Mouse (Mus musculus): ENCODE measurements around the gene Tbce. TPM values are rescaled to one million over a fixed set of nuclear protein-coding genes. Genes with fewer than 3 reads are reported as not detected.
"Not testable (repeated sequence)": the region's sequence is repeated elsewhere in the genome, so short reads cannot be mapped to it uniquely, and the experiment has no call there.

The Tbce gene
- polyA plus RNA-seq, 1 experiment from 2014 or later, result 59.8 TPM

DNA sequence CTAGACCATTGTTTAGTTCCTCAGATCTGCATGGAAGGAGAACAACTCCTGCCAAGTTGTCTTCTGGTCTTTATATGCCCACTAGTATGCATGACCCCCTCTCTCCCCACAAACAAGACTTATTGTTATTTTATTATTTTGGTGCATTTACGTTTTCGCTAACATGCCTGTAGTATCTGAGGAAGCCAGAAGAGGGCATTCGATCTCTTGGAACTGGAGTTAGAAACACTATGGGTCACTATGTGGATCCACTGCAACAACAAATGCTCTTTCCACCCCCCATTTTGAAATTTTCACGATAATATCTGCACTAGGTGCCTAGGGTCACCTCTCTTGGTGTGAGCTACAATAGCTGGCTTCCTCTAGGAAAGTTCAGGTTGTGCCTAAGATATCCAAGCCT, 35.4 kb downstream of the Tbce start:
- WGBS, result 84% methylated on average over 4 of the region's 4 CpGs
- no peak overlapping the region for H3K4me2 ChIP-seq (replicated peaks; ENCODE audit: low read depth, low read length)
- no peak for ATAC-seq (ENCODE audit: low FRiP score, low TSS enrichment)
- H3K27me3 ChIP-seq (ENCODE audit: control insufficient read depth, insufficient read depth, low read length), result no peaks in the 10 kb centered on the region
- no peak overlapping the region for H3K4me3 ChIP-seq (ENCODE audit: low read length)
- H3K36me3 ChIP-seq (ENCODE audit: control insufficient read depth, insufficient read depth, low read length), result peaks cover 53% of the 10 kb centered on the region
- H3K9me3 ChIP-seq (ENCODE audit: control insufficient read depth, low read length), result no peaks in the 10 kb centered on the region
- H3K9ac ChIP-seq (ENCODE audit: low read depth, low read length), result no peak overlapping the region
- no peaks in the 10 kb centered on the region for H3K4me1 ChIP-seq (ENCODE audit: control insufficient read depth, insufficient read depth, low read length)
- H3K27ac ChIP-seq (ENCODE audit: low read depth, low read length), result no peak overlapping the region

DNA sequence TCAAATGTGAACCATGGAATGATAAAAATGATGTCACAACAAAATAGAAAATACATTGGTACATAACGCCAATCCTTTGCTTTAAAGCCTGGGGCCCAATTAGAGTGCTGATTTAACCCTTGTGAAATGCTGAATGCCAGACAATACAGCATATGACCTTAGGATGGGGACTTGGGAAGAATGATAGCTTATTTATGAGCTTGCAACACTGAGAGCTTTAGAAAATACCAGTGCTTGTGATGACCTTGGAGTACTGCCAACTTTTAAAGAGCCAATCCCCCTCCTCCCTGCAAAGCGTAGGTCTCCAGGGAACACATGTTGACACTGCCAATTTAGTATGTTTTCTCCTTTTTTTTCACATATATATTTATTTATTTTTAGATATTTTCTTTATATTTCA, 36.7 kb downstream of the Tbce start:
- Histone ChIP-seq H3K4me2 (replicated peaks; ENCODE audit: low read depth, low read length) (no peak overlapping the region), H3K36me3 (ENCODE audit: control insufficient read depth, insufficient read depth, low read length) (peaks cover 59% of the 10 kb centered on the region), H3K4me1 (ENCODE audit: control insufficient read depth, insufficient read depth, low read length) (no peaks in the 10 kb centered on the region), H3K27me3 (ENCODE audit: control insufficient read depth, insufficient read depth, low read length) (no peaks in the 10 kb centered on the region), H3K27ac (ENCODE audit: low read depth, low read length) (no peak overlapping the region), H3K9ac (ENCODE audit: low read depth, low read length) (no peak overlapping the region), H3K4me3 (ENCODE audit: low read length) (no peak overlapping the region), H3K9me3 (ENCODE audit: control insufficient read depth, low read length) (no peaks in the 10 kb centered on the region)
- 58% methylated on average over 2 of the region's 2 CpGs for WGBS
- no peak for ATAC-seq (ENCODE audit: low FRiP score, low TSS enrichment)

DNA sequence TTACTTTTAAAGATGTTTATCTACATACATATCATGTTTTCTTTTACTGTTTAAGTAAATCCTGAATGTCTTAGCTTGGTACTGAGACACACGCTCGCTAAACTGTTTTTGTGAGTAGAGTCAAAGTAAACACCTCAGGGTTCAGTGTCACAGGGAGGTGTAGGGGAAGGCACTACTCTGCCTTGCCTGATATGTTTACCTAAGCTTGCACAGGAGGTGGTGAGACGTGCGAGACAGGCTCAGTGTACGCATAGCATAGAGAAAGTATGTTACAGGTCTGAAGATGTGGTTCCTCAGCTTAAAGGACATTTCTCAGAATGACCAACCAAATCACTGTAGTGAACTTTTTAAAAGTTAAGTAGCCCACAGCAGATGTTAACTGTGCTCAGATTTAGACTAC, 42.0 kb downstream of the Tbce start:
- ATAC-seq (ENCODE audit: low FRiP score, low TSS enrichment), result no peak

DNA sequence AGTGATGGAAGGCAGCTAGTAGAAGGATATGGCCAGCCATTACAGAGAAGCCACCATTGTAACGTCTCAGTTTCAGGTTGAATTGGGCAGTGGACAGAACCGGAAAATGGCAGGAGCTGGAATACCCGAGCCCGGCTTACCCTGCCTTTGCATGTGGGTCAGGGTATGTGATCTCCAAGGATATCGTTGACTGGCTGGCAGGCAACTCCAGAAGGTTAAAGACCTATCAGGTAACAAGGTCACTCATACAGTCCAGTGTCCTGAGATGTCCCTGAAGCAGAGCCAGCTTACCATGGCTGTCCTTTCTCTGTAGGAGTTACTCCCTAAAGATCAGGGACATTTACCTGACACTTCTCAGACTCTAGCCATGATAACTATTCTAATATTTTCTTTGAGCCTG, 44.4 kb downstream of the Tbce start:
- H3K36me3 ChIP-seq (ENCODE audit: control insufficient read depth, insufficient read depth, low read length), result peaks cover 80% of the 10 kb centered on the region
- H3K4me3 ChIP-seq (ENCODE audit: low read length), result no peak overlapping the region
- H3K4me1 ChIP-seq (ENCODE audit: control insufficient read depth, insufficient read depth, low read length), result no peaks in the 10 kb centered on the region
- H3K27ac ChIP-seq (ENCODE audit: low read depth, low read length), result no peak overlapping the region
- ATAC-seq (ENCODE audit: low FRiP score, low TSS enrichment), result no peak
- H3K27me3 ChIP-seq (ENCODE audit: control insufficient read depth, insufficient read depth, low read length), result no peaks in the 10 kb centered on the region
- no peak overlapping the region for H3K4me2 ChIP-seq (replicated peaks; ENCODE audit: low read depth, low read length)
- 78% methylated on average over 5 of the region's 5 CpGs for WGBS
- H3K9me3 ChIP-seq (ENCODE audit: control insufficient read depth, low read length), result no peaks in the 10 kb centered on the region
- H3K9ac ChIP-seq (ENCODE audit: low read depth, low read length), result no peak overlapping the region

More for the DNA sequence above, 42.0 kb downstream of the Tbce start:
- Histone ChIP-seq H3K9me3 (ENCODE audit: control insufficient read depth, low read length) (no peaks in the 10 kb centered on the region), H3K4me1 (ENCODE audit: control insufficient read depth, insufficient read depth, low read length) (no peaks in the 10 kb centered on the region), H3K36me3 (ENCODE audit: control insufficient read depth, insufficient read depth, low read length) (peaks cover 81% of the 10 kb centered on the region), H3K27me3 (ENCODE audit: control insufficient read depth, insufficient read depth, low read length) (no peaks in the 10 kb centered on the region), H3K9ac (ENCODE audit: low read depth, low read length) (no peak overlapping the region), H3K4me2 (replicated peaks; ENCODE audit: low read depth, low read length) (no peak overlapping the region), H3K4me3 (ENCODE audit: low read length) (no peak overlapping the region), H3K27ac (ENCODE audit: low read depth, low read length) (no peak overlapping the region)
- 78% methylated on average over 5 of the region's 5 CpGs for WGBS

DNA sequence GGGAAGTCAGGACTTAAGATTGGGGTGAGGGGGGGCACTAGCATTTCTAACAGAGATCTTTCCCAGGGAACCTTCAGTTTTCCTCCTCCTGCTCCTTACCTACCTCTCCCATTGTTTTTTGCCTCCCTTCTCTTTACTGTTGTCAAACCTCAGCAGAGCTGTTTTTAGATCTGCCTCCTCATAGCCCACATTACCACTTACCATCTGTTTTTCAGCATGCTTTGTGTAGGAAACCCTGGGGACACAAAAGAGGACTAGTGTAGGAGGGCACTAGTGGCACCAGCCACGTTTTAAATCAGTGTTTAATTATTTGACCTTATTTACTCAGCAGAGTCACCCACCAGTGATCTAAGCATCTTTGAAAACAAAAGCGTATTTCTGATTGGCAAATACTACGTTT, 46.4 kb downstream of the Tbce start:
- WGBS, result 79% methylated on average over 3 of the region's 3 CpGs

DNA sequence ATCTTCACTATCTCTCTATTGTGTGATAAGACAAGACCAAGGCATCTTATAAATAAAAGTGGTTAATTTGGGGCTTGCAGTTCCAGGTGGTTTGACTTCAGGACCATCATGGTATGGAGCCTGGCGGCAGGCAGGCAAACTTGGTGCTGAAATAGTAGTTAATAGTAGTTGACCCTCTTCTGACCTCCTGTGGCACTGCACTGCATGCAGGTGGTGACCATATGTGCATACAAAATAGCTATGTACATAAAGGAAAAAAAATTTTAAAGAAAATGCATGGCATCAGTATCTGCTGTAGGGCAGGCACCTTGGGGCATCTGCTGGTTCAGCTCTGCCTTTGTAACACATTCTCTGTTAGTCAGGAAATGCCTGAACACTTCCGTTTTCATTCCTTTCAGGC, 49.0 kb downstream of the Tbce start:
- H3K9ac ChIP-seq (ENCODE audit: low read depth, low read length), result no peak overlapping the region
- H3K27ac ChIP-seq (ENCODE audit: low read depth, low read length), result no peak overlapping the region
- H3K36me3 ChIP-seq (ENCODE audit: control insufficient read depth, insufficient read depth, low read length), result peaks cover 42% of the 10 kb centered on the region
- no peak for ATAC-seq (ENCODE audit: low FRiP score, low TSS enrichment)
- no peak overlapping the region for H3K4me2 ChIP-seq (replicated peaks; ENCODE audit: low read depth, low read length)
- H3K9me3 ChIP-seq (ENCODE audit: control insufficient read depth, low read length), result no peaks in the 10 kb centered on the region
- 69% methylated on average over 2 of the region's 2 CpGs for WGBS
- no peaks in the 10 kb centered on the region for H3K27me3 ChIP-seq (ENCODE audit: control insufficient read depth, insufficient read depth, low read length)
- H3K4me1 ChIP-seq (ENCODE audit: control insufficient read depth, insufficient read depth, low read length), result no peaks in the 10 kb centered on the region
- H3K4me3 ChIP-seq (ENCODE audit: low read length), result no peak overlapping the region

More for the DNA sequence above, 46.4 kb downstream of the Tbce start:
- no peaks in the 10 kb centered on the region for H3K4me1 ChIP-seq (ENCODE audit: control insufficient read depth, insufficient read depth, low read length)
- H3K36me3 ChIP-seq (ENCODE audit: control insufficient read depth, insufficient read depth, low read length), result peaks cover 64% of the 10 kb centered on the region
- H3K4me2 ChIP-seq (replicated peaks; ENCODE audit: low read depth, low read length), result no peak overlapping the region
- H3K4me3 ChIP-seq (ENCODE audit: low read length), result no peak overlapping the region
- no peaks in the 10 kb centered on the region for H3K27me3 ChIP-seq (ENCODE audit: control insufficient read depth, insufficient read depth, low read length)
- no peak overlapping the region for H3K9ac ChIP-seq (ENCODE audit: low read depth, low read length)
- no peaks in the 10 kb centered on the region for H3K9me3 ChIP-seq (ENCODE audit: control insufficient read depth, low read length)
- H3K27ac ChIP-seq (ENCODE audit: low read depth, low read length), result no peak overlapping the region
- ATAC-seq (ENCODE audit: low FRiP score, low TSS enrichment), result no peak

DNA sequence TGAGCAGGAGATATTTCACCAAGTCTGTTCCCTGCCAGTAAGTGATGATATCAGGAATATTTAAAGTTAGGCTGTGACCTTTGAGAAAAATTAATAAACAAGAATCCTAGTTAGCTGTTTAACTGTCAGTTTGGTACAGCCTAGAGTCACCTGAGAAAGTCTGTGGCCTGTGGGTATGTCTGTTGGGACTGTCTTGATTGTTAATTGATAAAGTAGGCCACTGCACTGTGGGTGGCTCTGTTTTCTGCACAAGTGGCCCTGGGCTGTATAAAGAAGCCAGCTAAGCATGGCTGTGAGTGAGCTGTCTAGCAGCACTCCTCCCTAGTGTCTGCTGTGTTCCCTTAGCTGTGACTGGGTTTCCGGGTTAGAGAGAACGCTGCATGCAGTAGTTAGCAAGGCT, 50.3 kb downstream of the Tbce start:
- Histone ChIP-seq H3K9ac (ENCODE audit: low read depth, low read length) (no peak overlapping the region), H3K27me3 (ENCODE audit: control insufficient read depth, insufficient read depth, low read length) (no peaks in the 10 kb centered on the region), H3K4me3 (ENCODE audit: low read length) (no peak overlapping the region), H3K9me3 (ENCODE audit: control insufficient read depth, low read length) (no peaks in the 10 kb centered on the region), H3K4me2 (replicated peaks; ENCODE audit: low read depth, low read length) (no peak overlapping the region), H3K4me1 (ENCODE audit: control insufficient read depth, insufficient read depth, low read length) (no peaks in the 10 kb centered on the region), H3K36me3 (ENCODE audit: control insufficient read depth, insufficient read depth, low read length) (peaks cover 31% of the 10 kb centered on the region), H3K27ac (ENCODE audit: low read depth, low read length) (no peak overlapping the region)
- no peak for ATAC-seq (ENCODE audit: low FRiP score, low TSS enrichment)
- WGBS, result 89% methylated on average over 2 of the region's 2 CpGs

DNA sequence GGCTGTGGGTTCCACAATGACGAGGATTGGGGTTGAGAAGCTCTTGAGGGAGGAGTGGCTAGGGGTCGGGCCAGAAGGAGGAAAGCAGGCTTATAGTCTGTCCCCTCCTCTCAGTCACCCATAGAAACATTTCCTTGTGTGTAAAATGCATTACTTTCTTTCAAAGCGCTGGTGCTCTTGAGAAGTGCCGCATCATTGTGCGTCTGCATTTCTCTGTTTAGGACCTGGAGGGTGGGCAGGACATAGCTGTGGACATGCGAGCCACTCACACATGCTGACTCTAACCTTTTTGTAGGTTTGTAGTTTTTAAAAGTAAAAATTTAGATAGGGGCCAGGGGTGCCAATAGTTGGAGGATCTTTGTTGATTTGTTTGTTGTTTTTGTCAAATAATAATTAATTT, 55.9 kb downstream of the Tbce start:
- ATAC-seq (ENCODE audit: low FRiP score, low TSS enrichment), result 0 out of 2 replicates have a peak, but pooled peaks have one; percentile 24
- Histone ChIP-seq H3K27ac (ENCODE audit: low read depth, low read length) (no peak overlapping the region), H3K27me3 (ENCODE audit: control insufficient read depth, insufficient read depth, low read length) (no peaks in the 10 kb centered on the region), H3K4me2 (replicated peaks; ENCODE audit: low read depth, low read length) (no peak overlapping the region), H3K9ac (ENCODE audit: low read depth, low read length) (no peak overlapping the region), H3K9me3 (ENCODE audit: control insufficient read depth, low read length) (no peaks in the 10 kb centered on the region), H3K4me3 (ENCODE audit: low read length) (no peak overlapping the region), H3K4me1 (ENCODE audit: control insufficient read depth, insufficient read depth, low read length) (no peaks in the 10 kb centered on the region), H3K36me3 (ENCODE audit: control insufficient read depth, insufficient read depth, low read length) (peaks cover 11% of the 10 kb centered on the region; the same call in 1 of the 2 replicates)
- 90% methylated on average over 6 of the region's 6 CpGs for WGBS

DNA sequence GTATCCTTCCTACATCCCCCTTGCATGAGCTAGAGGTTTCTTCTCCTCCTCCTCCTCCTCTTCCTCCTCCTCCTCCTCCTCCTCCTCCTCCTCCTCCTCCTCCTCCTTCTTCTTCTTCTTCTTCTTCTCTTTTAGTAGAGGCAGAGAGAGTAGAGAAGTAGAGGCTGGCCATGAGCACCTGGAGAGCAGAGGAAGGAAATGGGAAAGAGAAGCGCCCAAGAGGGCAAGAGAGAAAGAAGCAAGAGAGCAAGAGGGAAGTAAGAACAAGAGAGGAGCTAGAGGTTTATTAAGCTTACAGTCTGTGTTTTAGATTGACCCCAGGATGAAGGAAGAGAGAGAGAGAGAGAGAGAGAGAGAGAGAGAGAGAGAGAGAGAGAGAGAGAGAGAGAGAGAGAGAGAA, 57.6 kb downstream of the Tbce start:
- not testable (repeated sequence) for H3K27ac ChIP-seq (ENCODE audit: low read depth, low read length); H3K27me3 ChIP-seq (ENCODE audit: control insufficient read depth, insufficient read depth, low read length); ATAC-seq (ENCODE audit: low FRiP score, low TSS enrichment); H3K9me3 ChIP-seq (ENCODE audit: control insufficient read depth, low read length); H3K4me1 ChIP-seq (ENCODE audit: control insufficient read depth, insufficient read depth, low read length); H3K4me3 ChIP-seq (ENCODE audit: low read length); H3K9ac ChIP-seq (ENCODE audit: low read depth, low read length); H3K36me3 ChIP-seq (ENCODE audit: control insufficient read depth, insufficient read depth, low read length); H3K4me2 ChIP-seq (replicated peaks; ENCODE audit: low read depth, low read length)
- WGBS, result 100% methylated on average over 1 of the region's 1 CpGs

DNA sequence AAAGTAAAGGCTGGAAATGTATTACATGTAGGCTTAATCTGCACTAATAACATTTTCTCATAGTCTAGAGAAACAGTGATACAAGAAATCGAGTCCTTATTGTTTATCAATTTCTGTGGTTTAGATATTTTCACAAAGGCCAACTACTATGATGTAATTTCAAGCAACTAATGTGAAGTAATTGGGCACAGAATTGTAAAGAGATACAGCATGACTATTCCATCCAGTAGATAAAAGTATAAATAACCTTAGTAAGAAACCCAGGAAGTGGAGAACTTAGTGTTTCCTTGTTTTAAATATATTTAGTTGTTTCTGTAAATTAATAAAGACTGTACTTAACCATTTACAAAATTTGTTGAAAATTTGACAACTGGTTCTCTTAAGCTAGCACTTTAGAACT, 69.6 kb downstream of the Tbce start:
- Histone ChIP-seq H3K4me3 (ENCODE audit: low read length) (no peak overlapping the region), H3K9me3 (ENCODE audit: control insufficient read depth, low read length) (no peaks in the 10 kb centered on the region), H3K27me3 (ENCODE audit: control insufficient read depth, insufficient read depth, low read length) (no peaks in the 10 kb centered on the region), H3K4me2 (replicated peaks; ENCODE audit: low read depth, low read length) (no peak overlapping the region), H3K9ac (ENCODE audit: low read depth, low read length) (no peak overlapping the region), H3K36me3 (ENCODE audit: control insufficient read depth, insufficient read depth, low read length) (no peaks in the 10 kb centered on the region; the same call in none of the 2 replicates), H3K4me1 (ENCODE audit: control insufficient read depth, insufficient read depth, low read length) (no peaks in the 10 kb centered on the region), H3K27ac (ENCODE audit: low read depth, low read length) (no peak overlapping the region)
- 92% methylated on average over 1 of the region's 1 CpGs for WGBS
- ATAC-seq (ENCODE audit: low FRiP score, low TSS enrichment), result no peak
